Mouse (Mus musculus) left cerebral cortex, adult 8-10 months (tissue): ENCODE measurements at regions not wholly inside any gene's neighbourhood (a gene's known extent, or its start where the extent isn't known, plus 50 kb on each side); places are given as distances from the start of the nearest gene placed in this dataset.

Experiments used
- DNase-seq, 2 experiments: peaks; one replicate each; pipeline ENCODE4 v3.0.0; 2022; ENCODE audit warnings: low spot score in 2 of 2

GRCm38 (mm10) chr11:13337319-13337878 lies 872.6 kb upstream of the Cobl start:
- peak in 1 of 2 experiments; percentile 10 for DNase-seq

- no peak for DNase-seq
Measured at GRCm38 (mm10) chr11:13296489-13296888, 831.7 kb upstream of the Cobl start.
